Mouse (Mus musculus): Measurements from ENCODE around the gene Mc3r. TPM values are rescaled to one million over a fixed set of nuclear protein-coding genes. Genes with fewer than 3 reads are reported as not detected.

Mc3r gene
- polyA plus RNA-seq, 1 experiment from 2014 or later: not detected

DNA sequence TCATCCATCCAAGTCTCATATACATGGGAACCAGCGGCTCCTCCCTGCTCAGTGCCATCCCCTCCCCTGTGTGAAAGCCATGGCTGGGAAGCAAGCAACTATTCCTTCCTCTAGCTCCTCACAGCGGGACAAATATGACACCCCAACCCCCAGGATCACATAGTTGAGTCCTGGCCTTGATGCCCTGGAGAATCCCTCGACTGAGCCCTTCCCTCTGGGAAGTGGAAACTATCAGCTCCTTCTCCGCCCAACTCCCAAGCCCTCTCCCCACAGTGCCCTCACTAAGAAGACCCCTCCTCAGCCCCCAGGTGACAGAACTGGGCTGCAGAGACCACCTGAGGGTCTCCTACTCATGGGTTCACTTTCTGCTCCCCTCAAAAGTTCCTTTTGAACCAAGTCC, 18.2 kb upstream of the Mc3r start:
- Histone ChIP-seq H3K36me3 (ENCODE audit: control insufficient read depth, insufficient read depth, low read length) (no peaks in the 10 kb centered on the region), H3K4me2 (replicated peaks; ENCODE audit: low read depth, low read length) (no peak overlapping the region), H3K27me3 (ENCODE audit: control insufficient read depth, insufficient read depth, low read length) (no peaks in the 10 kb centered on the region), H3K9me3 (ENCODE audit: control insufficient read depth, low read depth, low read length) (no peaks in the 10 kb centered on the region), H3K4me1 (ENCODE audit: control insufficient read depth, insufficient read depth, low read length) (no peaks in the 10 kb centered on the region), H3K27ac (ENCODE audit: low read length) (no peak overlapping the region), H3K4me3 (ENCODE audit: low read depth, low read length) (no peak overlapping the region), H3K9ac (replicated peaks; ENCODE audit: low read depth, low read length) (no peak overlapping the region)
- ATAC-seq (ENCODE audit: insufficient number of reproducible peaks, insufficient read depth, low FRiP score, low read depth): no peak
- WGBS: 43% methylated on average over 4 of the region's 4 CpGs

GRCm38 (mm10) chr2:172238220-172238619, 10.1 kb upstream of the Mc3r start:
- Histone ChIP-seq H3K9ac (replicated peaks; ENCODE audit: low read depth, low read length) (no peak overlapping the region), H3K27me3 (ENCODE audit: control insufficient read depth, insufficient read depth, low read length) (no peaks in the 10 kb centered on the region), H3K9me3 (ENCODE audit: control insufficient read depth, low read depth, low read length) (no peaks in the 10 kb centered on the region), H3K27ac (ENCODE audit: low read length) (no peak overlapping the region), H3K36me3 (ENCODE audit: control insufficient read depth, insufficient read depth, low read length) (no peaks in the 10 kb centered on the region), H3K4me1 (ENCODE audit: control insufficient read depth, insufficient read depth, low read length) (no peaks in the 10 kb centered on the region), H3K4me2 (replicated peaks; ENCODE audit: low read depth, low read length) (no peak overlapping the region), H3K4me3 (ENCODE audit: low read depth, low read length) (no peak overlapping the region)
- no peak for ATAC-seq (ENCODE audit: insufficient number of reproducible peaks, insufficient read depth, low FRiP score, low read depth)
- WGBS: 86% methylated on average over 5 of the region's 5 CpGs

DNA sequence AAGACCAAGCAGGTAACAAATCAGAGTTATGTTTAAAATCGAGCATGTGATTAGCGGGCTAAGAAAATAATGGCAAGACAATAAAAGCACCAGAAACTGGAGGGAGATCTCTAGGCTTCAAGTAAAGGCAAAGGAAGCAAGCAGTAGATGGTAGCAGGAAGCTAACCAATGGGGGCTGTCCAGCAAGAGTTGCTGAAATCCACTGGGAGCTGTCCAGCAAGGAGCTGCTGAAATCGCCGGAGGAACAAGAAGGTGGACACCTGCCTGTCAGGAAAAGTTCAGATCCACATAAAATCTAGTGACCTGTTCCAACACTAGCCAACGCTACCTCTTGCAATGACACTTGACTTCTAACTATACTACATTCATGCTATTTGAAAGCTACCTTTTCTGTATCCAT, 7.3 kb upstream of the Mc3r start:
- Histone ChIP-seq H3K4me2 (replicated peaks; ENCODE audit: low read depth, low read length) (no peak overlapping the region), H3K4me3 (ENCODE audit: low read depth, low read length) (no peak overlapping the region), H3K36me3 (ENCODE audit: control insufficient read depth, insufficient read depth, low read length) (no peaks in the 10 kb centered on the region), H3K4me1 (ENCODE audit: control insufficient read depth, insufficient read depth, low read length) (no peaks in the 10 kb centered on the region), H3K9ac (replicated peaks; ENCODE audit: low read depth, low read length) (no peak overlapping the region), H3K27ac (ENCODE audit: low read length) (no peak overlapping the region), H3K27me3 (ENCODE audit: control insufficient read depth, insufficient read depth, low read length) (no peaks in the 10 kb centered on the region), H3K9me3 (ENCODE audit: control insufficient read depth, low read depth, low read length) (no peaks in the 10 kb centered on the region)
- no peak for ATAC-seq (ENCODE audit: insufficient number of reproducible peaks, insufficient read depth, low FRiP score, low read depth)
- 13% methylated on average over 5 of the region's 5 CpGs for WGBS

- Histone ChIP-seq H3K36me3 (ENCODE audit: control insufficient read depth, insufficient read depth, low read length) (no peaks in the 10 kb centered on the region), H3K9me3 (ENCODE audit: control insufficient read depth, low read depth, low read length) (no peaks in the 10 kb centered on the region), H3K9ac (replicated peaks; ENCODE audit: low read depth, low read length) (no peak overlapping the region), H3K4me2 (replicated peaks; ENCODE audit: low read depth, low read length) (no peak overlapping the region), H3K27ac (ENCODE audit: low read length) (no peak overlapping the region), H3K4me3 (ENCODE audit: low read depth, low read length) (no peak overlapping the region), H3K27me3 (ENCODE audit: control insufficient read depth, insufficient read depth, low read length) (peaks cover 3% of the 10 kb centered on the region; the same call in 1 of the 2 replicates), H3K4me1 (ENCODE audit: control insufficient read depth, insufficient read depth, low read length) (no peaks in the 10 kb centered on the region)
- ATAC-seq (ENCODE audit: insufficient number of reproducible peaks, insufficient read depth, low FRiP score, low read depth): no peak
- 26% methylated on average over 8 of the region's 8 CpGs for WGBS
Measured at GRCm38 (mm10) chr2:172245497-172245896, 2.8 kb upstream of the Mc3r start.

DNA sequence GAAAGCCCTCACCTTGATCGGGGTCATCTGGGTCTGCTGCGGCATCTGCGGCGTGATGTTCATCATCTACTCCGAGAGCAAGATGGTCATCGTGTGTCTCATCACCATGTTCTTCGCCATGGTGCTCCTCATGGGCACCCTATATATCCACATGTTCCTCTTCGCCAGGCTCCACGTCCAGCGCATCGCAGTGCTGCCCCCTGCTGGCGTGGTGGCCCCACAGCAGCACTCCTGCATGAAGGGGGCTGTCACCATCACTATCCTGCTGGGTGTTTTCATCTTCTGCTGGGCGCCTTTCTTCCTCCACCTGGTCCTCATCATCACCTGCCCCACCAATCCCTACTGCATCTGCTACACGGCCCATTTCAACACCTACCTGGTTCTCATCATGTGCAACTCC, 1.0 kb downstream of the Mc3r start:
- peaks cover 3% of the 10 kb centered on the region; the same call in 1 of the 2 replicates for H3K27me3 ChIP-seq (ENCODE audit: control insufficient read depth, insufficient read depth, low read length)
- H3K9me3 ChIP-seq (ENCODE audit: control insufficient read depth, low read depth, low read length): no peaks in the 10 kb centered on the region
- H3K4me2 ChIP-seq (replicated peaks; ENCODE audit: low read depth, low read length): no peak overlapping the region
- no peak overlapping the region for H3K9ac ChIP-seq (replicated peaks; ENCODE audit: low read depth, low read length)
- H3K4me1 ChIP-seq (ENCODE audit: control insufficient read depth, insufficient read depth, low read length): no peaks in the 10 kb centered on the region
- WGBS: 76% methylated on average over 14 of the region's 14 CpGs
- H3K36me3 ChIP-seq (ENCODE audit: control insufficient read depth, insufficient read depth, low read length): no peaks in the 10 kb centered on the region
- no peak overlapping the region for H3K4me3 ChIP-seq (ENCODE audit: low read depth, low read length)
- no peak for ATAC-seq (ENCODE audit: insufficient number of reproducible peaks, insufficient read depth, low FRiP score, low read depth)
- H3K27ac ChIP-seq (ENCODE audit: low read length): no peak overlapping the region

DNA sequence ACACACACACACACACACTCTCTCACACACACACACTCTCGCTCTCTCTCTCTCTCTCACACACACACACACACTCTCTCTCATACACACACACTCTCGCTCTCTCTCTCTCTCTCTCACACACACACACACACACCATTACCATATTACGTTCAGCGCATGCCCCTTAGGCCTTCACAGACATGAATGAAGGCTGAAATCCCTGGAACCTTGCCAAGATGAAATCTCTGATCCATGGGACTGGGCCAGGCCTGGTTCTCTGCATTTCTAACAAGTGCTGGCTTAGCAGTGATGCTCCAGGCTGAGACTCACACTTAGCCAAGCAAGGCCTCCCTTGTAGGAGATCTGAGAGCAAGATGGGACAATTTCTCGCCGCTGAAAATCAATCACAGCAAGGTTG, 8.1 kb downstream of the Mc3r start:
- no peak overlapping the region for H3K4me2 ChIP-seq (replicated peaks; ENCODE audit: low read depth, low read length)
- no peaks in the 10 kb centered on the region for H3K27me3 ChIP-seq (ENCODE audit: control insufficient read depth, insufficient read depth, low read length)
- ATAC-seq (ENCODE audit: insufficient number of reproducible peaks, insufficient read depth, low FRiP score, low read depth): no peak
- no peaks in the 10 kb centered on the region for H3K36me3 ChIP-seq (ENCODE audit: control insufficient read depth, insufficient read depth, low read length)
- H3K9me3 ChIP-seq (ENCODE audit: control insufficient read depth, low read depth, low read length): no peaks in the 10 kb centered on the region
- no peak overlapping the region for H3K27ac ChIP-seq (ENCODE audit: low read length)
- no peak overlapping the region for H3K9ac ChIP-seq (replicated peaks; ENCODE audit: low read depth, low read length)
- H3K4me1 ChIP-seq (ENCODE audit: control insufficient read depth, insufficient read depth, low read length): no peaks in the 10 kb centered on the region
- no peak overlapping the region for H3K4me3 ChIP-seq (ENCODE audit: low read depth, low read length)
- WGBS: 81% methylated on average over 6 of the region's 6 CpGs

DNA sequence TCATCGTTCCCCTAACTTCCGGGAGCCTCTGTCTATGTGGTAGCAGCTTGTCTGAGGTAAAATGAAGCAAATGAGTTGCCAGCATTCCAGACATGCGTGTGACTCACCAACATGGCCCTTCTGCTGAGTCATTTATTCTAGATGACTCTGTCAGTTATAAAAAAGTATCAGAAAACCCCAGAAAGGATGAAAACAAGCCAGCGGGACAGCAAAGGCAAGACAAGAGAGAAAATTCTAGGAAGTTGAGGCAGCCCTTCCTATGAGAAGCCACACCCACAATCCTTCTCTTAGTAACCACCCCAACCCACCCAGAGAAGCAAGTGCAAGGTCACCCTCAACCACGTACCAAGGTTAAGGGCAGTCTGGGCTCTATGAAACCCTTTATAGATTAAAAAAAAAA, 8.7 kb downstream of the Mc3r start:
- H3K4me2 ChIP-seq (replicated peaks; ENCODE audit: low read depth, low read length): no peak overlapping the region
- WGBS: 77% methylated on average over 5 of the region's 5 CpGs
- H3K4me3 ChIP-seq (ENCODE audit: low read depth, low read length): no peak overlapping the region
- ATAC-seq (ENCODE audit: insufficient number of reproducible peaks, insufficient read depth, low FRiP score, low read depth): no peak
- H3K27me3 ChIP-seq (ENCODE audit: control insufficient read depth, insufficient read depth, low read length): no peaks in the 10 kb centered on the region
- no peak overlapping the region for H3K27ac ChIP-seq (ENCODE audit: low read length)
- H3K36me3 ChIP-seq (ENCODE audit: control insufficient read depth, insufficient read depth, low read length): no peaks in the 10 kb centered on the region
- no peak overlapping the region for H3K9ac ChIP-seq (replicated peaks; ENCODE audit: low read depth, low read length)
- no peaks in the 10 kb centered on the region for H3K4me1 ChIP-seq (ENCODE audit: control insufficient read depth, insufficient read depth, low read length)
- no peaks in the 10 kb centered on the region for H3K9me3 ChIP-seq (ENCODE audit: control insufficient read depth, low read depth, low read length)

DNA sequence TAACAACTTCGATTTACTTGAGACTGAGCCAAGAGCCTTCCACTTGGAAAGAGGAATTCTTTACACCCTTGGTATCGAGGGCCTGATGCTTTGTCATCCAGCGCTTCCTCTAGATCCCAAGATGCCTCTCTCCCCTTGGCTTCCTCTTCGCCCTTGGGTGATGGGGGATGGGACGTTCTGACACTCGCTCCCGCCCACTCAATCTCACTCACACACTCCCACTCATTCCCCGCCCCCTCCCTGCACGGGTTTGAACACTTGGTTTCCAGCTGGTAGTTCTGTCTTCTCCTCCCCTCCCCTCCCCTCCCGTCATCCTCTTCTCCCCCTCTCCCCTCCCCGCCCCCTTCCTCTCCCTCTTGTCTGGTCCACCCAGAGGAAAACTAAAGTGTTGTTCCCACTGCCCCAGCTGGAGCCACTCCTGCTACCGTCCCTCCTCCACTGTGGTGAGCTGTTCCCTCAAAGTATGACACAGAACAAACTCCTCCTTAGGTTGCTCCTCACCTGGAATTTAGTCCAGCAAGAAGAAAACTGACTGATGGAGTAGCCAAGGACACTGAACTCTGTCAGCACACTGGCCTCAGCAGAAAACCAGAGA, 9.3 kb downstream of the Mc3r start:
- no peak overlapping the region for H3K4me3 ChIP-seq (ENCODE audit: low read depth, low read length)
- 26% methylated on average over 12 of the region's 12 CpGs for WGBS
- no peak overlapping the region for H3K4me2 ChIP-seq (replicated peaks; ENCODE audit: low read depth, low read length)
- no peaks in the 10 kb centered on the region for H3K36me3 ChIP-seq (ENCODE audit: control insufficient read depth, insufficient read depth, low read length)
- no peaks in the 10 kb centered on the region for H3K27me3 ChIP-seq (ENCODE audit: control insufficient read depth, insufficient read depth, low read length)
- peak; percentile 50; the same call in 1 of the 2 replicates for ATAC-seq (ENCODE audit: insufficient number of reproducible peaks, insufficient read depth, low FRiP score, low read depth)
- H3K4me1 ChIP-seq (ENCODE audit: control insufficient read depth, insufficient read depth, low read length): no peaks in the 10 kb centered on the region
- H3K27ac ChIP-seq (ENCODE audit: low read length): no peak overlapping the region
- H3K9me3 ChIP-seq (ENCODE audit: control insufficient read depth, low read depth, low read length): no peaks in the 10 kb centered on the region
- no peak overlapping the region for H3K9ac ChIP-seq (replicated peaks; ENCODE audit: low read depth, low read length)

- H3K27me3 ChIP-seq (ENCODE audit: control insufficient read depth, insufficient read depth, low read length): no peaks in the 10 kb centered on the region
- no peak overlapping the region for H3K27ac ChIP-seq (ENCODE audit: low read length)
- no peak overlapping the region for H3K4me3 ChIP-seq (ENCODE audit: low read depth, low read length)
- no peaks in the 10 kb centered on the region for H3K9me3 ChIP-seq (ENCODE audit: control insufficient read depth, low read depth, low read length)
- H3K4me1 ChIP-seq (ENCODE audit: control insufficient read depth, insufficient read depth, low read length): no peaks in the 10 kb centered on the region
- no peak overlapping the region for H3K9ac ChIP-seq (replicated peaks; ENCODE audit: low read depth, low read length)
- peak; percentile 67; the same call in 1 of the 2 replicates for ATAC-seq (ENCODE audit: insufficient number of reproducible peaks, insufficient read depth, low FRiP score, low read depth)
- WGBS: 79% methylated on average over 5 of the region's 5 CpGs
- no peak overlapping the region for H3K4me2 ChIP-seq (replicated peaks; ENCODE audit: low read depth, low read length)
- no peaks in the 10 kb centered on the region for H3K36me3 ChIP-seq (ENCODE audit: control insufficient read depth, insufficient read depth, low read length)
Measured at GRCm38 (mm10) chr2:172260064-172260463, 11.8 kb downstream of the Mc3r start.
